Mouse (Mus musculus): ENCODE data around the gene Timm13.

Timm13 gene

DNA sequence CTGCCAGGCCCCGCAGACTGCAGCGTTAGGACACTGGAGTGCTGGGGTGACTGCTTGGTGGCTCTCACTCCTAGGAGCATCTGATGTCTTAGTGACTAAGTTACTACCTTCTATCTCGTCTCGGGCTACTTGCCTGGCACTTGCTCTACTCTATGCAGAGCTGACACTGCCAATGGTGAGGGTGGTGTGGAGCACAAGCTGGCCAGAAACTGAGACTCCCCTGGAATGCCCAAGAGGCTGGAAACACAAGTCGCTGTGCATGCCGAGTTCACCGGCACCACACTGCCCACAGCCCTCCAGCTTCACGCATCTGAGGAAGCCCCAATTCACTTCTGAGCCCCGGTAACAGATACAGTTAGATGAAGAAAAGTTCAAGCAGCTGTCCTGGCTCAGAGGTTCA, 26.7 kb downstream of the Timm13 start:
- ATAC-seq (ENCODE audit: insufficient number of reproducible peaks, low FRiP score, low TSS enrichment), result no peak

- ATAC-seq (ENCODE audit: insufficient number of reproducible peaks, low FRiP score, low TSS enrichment), result no peak
Measured at GRCm38 (mm10) chr10:80871581-80871980, 29.2 kb downstream of the Timm13 start, which contains the start of gene Tmprss9. Gene Tmprss9, plus strand, starts transcription at chr10:80871848.

GRCm38 (mm10) chr10:80870993-80871392, 29.8 kb downstream of the Timm13 start:
- ATAC-seq (ENCODE audit: insufficient number of reproducible peaks, low FRiP score, low TSS enrichment), result no peak

GRCm38 (mm10) chr10:80864446-80864845, 36.3 kb downstream of the Timm13 start:
- ATAC-seq (ENCODE audit: insufficient number of reproducible peaks, low FRiP score, low TSS enrichment), result peak; percentile 66; the same call in 1 of the 2 replicates

- ATAC-seq (ENCODE audit: insufficient number of reproducible peaks, low FRiP score, low TSS enrichment), result no peak
Measured at GRCm38 (mm10) chr10:80862305-80862704, 38.5 kb downstream of the Timm13 start.

- no peak for ATAC-seq (ENCODE audit: insufficient number of reproducible peaks, low FRiP score, low TSS enrichment)
Measured at GRCm38 (mm10) chr10:80858350-80858935, 42.3 kb downstream of the Timm13 start.

DNA sequence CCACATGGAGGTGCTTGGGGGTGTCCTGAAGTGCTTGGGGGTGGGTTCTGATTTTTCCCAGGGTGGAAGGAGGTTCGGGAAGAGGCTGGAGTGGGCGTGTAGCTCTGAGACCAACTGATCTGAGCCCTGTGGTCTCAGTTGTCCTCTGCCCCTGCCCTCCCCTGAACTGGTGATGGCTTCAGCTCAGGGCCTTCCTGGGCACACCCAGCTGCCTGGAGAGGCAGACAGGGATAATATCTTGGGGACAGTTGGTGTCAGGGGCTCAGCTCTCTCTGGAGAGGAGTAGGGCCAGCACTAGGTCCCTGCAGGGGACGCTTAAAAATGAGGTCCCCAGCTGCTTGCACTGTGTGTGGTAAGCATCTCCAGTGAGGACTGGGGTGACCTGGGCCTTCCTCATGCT, 42.9 kb downstream of the Timm13 start:
- ATAC-seq (ENCODE audit: insufficient number of reproducible peaks, low FRiP score, low TSS enrichment), result no peak

- no peak for ATAC-seq (ENCODE audit: insufficient number of reproducible peaks, low FRiP score, low TSS enrichment)
Measured at GRCm38 (mm10) chr10:80857386-80857785, 43.4 kb downstream of the Timm13 start.

DNA sequence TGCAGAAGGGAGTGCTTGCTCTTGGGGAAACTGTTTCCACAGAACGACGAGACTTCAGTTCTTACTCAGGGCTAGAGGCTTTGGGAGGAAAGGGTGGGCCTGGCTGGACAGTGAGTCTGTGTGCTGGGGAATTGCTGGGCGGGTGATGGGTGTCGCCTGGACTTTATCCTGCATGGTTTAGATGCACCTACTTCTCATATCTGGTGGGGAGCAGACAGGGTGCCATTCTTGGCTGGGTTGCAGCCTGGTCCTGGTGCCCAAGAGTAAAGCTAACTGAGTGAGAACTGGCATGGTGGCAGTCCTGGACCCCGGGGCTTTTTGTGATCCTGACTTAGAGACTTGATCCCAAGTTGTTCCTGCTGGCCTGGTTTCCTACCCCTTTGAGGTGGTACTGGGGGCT, 43.9 kb downstream of the Timm13 start:
- ATAC-seq (ENCODE audit: insufficient number of reproducible peaks, low FRiP score, low TSS enrichment), result no peak

GRCm38 (mm10) chr10:80856267-80856666, 44.5 kb downstream of the Timm13 start:
- ATAC-seq (ENCODE audit: insufficient number of reproducible peaks, low FRiP score, low TSS enrichment), result no peak

GRCm38 (mm10) chr10:80855749-80856073, 45.1 kb downstream of the Timm13 start:
- 0 out of 2 replicates have a peak, but pooled peaks have one; percentile 11 for ATAC-seq (ENCODE audit: insufficient number of reproducible peaks, low FRiP score, low TSS enrichment)

- ATAC-seq (ENCODE audit: insufficient number of reproducible peaks, low FRiP score, low TSS enrichment), result peak; percentile 67
Measured at GRCm38 (mm10) chr10:80854913-80855748, 45.6 kb downstream of the Timm13 start, which contains the start of the genes Lsm7 and Sppl2b. Gene Lsm7, minus strand, starts transcription at chr10:80855209. Gene Sppl2b, plus strand, starts transcription at chr10:80855275.

All from cerebellum, adult (tissue).